Mouse (Mus musculus) erythroblast, embryonic 14.5 days (primary cell): ENCODE measurements at regions not wholly inside any gene's neighbourhood (a gene's known extent, or its start where the extent isn't known, plus 50 kb on each side); places are given as distances from the start of the nearest gene placed in this dataset.

Experiments
- H3K27me3 ChIP-seq: 2 replicates; pipeline ENCODE4 v1.6.1; 2012; ENCODE audit warnings: inconsistent platforms; ENCODE audit not compliant: control insufficient read depth
- H3K36me3 ChIP-seq: 2 replicates; pipeline ENCODE4 v1.6.1; 2012; ENCODE audit warnings: mild to moderate bottlenecking, inconsistent platforms; ENCODE audit not compliant: control insufficient read depth
- H3K4me1 ChIP-seq: 2 replicates; pipeline ENCODE4 v1.6.1; 2012; ENCODE audit warnings: inconsistent platforms; ENCODE audit not compliant: control insufficient read depth
- H3K4me3 ChIP-seq: replicated peaks from 2 replicates; pipeline ENCODE3; 2012; ENCODE audit warnings: moderate library complexity, mild to moderate bottlenecking, inconsistent platforms
- H3K9me3 ChIP-seq: 2 replicates; pipeline ENCODE4 v1.6.1; 2012; ENCODE audit warnings: low read length, inconsistent platforms, mixed read lengths; ENCODE audit not compliant: control insufficient read depth
- GATA1 ChIP-seq: IDR thresholded peaks from 2 replicates; pipeline ENCODE4 v1.6.1; 2012; ENCODE audit warnings: low read length, inconsistent platforms, mixed read lengths
- TAL1 ChIP-seq: IDR thresholded peaks from 3 replicates; pipeline ENCODE4 v1.6.1; 2012; ENCODE audit warnings: low read length, inconsistent platforms, mixed read lengths

DNA sequence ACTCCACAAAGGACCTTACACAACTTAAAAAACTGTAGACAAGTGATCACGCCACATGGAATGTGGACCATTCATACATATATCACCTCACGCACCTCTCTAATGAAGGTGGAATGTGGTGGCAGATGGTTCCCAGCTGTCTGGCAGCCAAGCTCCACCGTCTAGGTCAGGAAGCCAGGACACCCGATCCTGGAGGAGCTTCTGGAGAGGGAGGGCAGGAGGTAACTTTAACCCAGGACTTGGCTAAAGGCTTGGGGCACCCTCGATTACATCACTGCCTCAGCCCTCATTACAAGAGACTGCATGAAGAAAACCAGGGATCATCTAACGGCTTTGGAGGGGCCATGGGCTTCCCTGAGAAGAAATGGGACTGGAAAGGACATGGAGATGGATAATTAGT, 88.8 kb downstream of the Insig2 start:
- no peaks in the 10 kb centered on the region for H3K27me3 ChIP-seq
- H3K36me3 ChIP-seq = no peaks in the 10 kb centered on the region
- no peak overlapping the region for H3K4me3 ChIP-seq
- TF ChIP-seq TAL1 = no peak
- no peak for TF ChIP-seq GATA1
- no peaks in the 10 kb centered on the region for H3K4me1 ChIP-seq
- no peaks in the 10 kb centered on the region for H3K9me3 ChIP-seq

DNA sequence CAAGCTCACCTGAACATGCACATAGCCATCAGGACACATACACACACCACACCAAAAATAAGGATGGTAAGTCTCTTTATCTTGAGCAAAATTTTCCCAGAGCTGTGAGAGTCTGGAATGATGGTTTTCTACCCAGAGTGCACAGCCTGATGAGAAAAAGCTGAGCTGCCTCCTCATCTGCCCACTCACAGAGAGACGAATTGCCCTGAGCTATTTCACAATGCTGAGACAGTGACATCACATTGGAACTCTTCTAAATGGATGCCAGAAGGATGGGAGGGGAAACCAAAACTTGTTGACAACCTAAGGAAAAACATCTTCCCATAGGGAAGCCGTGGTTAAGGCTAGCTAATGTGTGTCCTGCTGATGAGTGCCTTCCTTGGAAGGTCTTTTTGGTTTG, 84.8 kb downstream of the Insig2 start:
- no peaks in the 10 kb centered on the region for H3K9me3 ChIP-seq
- no peak overlapping the region for H3K4me3 ChIP-seq
- H3K27me3 ChIP-seq = no peaks in the 10 kb centered on the region
- no peaks in the 10 kb centered on the region for H3K36me3 ChIP-seq
- H3K4me1 ChIP-seq = no peaks in the 10 kb centered on the region
- TF ChIP-seq GATA1 = no peak
- no peak for TF ChIP-seq TAL1

DNA sequence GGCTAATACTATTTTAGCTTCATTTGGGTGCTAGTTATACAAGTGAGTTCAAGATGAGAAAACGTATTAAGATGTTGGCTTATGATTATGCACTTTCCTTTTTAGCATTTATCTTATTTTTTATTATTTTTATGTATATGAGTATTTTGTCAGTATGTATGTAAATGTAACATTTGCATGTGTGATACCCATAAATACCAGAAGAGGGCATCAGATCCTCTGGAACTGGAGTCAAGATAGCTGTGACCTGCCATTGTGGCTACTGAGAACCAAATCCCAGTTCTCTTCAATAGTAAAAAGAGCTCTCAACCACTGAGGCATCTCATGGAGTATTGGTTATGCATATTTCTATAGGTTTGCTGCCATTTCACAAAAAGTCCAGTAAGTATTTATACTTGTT, 83.3 kb downstream of the Insig2 start:
- no peak overlapping the region for H3K4me3 ChIP-seq
- no peaks in the 10 kb centered on the region for H3K27me3 ChIP-seq
- H3K4me1 ChIP-seq = no peaks in the 10 kb centered on the region
- H3K36me3 ChIP-seq = no peaks in the 10 kb centered on the region
- TF ChIP-seq TAL1 = no peak
- no peaks in the 10 kb centered on the region for H3K9me3 ChIP-seq

DNA sequence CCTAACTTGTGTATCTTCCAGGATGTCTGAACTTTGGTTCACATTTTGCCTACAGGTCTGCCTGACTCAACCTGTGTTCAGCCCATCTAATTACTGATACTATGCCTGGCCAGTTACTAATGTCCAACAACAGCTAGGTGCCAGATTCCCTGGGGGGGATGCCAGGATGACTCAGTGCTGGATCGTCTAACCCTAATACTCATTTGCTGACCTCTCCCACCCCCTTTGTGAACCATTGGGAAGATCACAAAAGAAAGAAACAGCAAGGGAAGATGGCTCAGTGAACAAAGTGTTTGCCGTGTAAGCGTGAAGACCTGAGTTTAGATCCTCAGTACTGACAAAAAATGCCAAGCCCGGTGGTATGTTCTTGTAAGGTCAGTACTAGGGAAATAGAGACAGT, 81.7 kb downstream of the Insig2 start:
- H3K4me1 ChIP-seq = no peaks in the 10 kb centered on the region
- no peaks in the 10 kb centered on the region for H3K9me3 ChIP-seq
- H3K36me3 ChIP-seq = no peaks in the 10 kb centered on the region
- no peak overlapping the region for H3K4me3 ChIP-seq
- H3K27me3 ChIP-seq = no peaks in the 10 kb centered on the region
- TF ChIP-seq GATA1 (no peak), TAL1 (no peak)

DNA sequence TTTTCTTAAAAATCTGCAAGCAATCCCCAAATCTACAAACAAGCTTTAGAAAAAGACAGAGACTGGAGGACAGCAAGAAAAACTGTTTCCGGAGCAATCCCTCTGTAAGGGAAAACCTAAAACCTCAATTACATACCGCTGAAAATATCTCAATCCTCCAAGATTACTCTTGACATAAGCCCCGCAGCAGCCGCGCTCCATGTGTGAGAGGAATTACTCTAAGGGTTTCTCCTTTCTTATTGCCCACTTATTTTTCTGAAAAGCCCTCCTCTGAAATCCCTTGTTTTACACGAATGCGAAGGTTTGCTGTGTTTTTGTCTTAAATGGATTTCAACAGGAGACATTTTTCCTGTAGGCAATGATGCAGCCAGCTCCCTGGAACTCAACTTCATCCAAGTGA, 80.3 kb downstream of the Insig2 start:
- TF ChIP-seq GATA1 = no peak
- no peak for TF ChIP-seq TAL1
- Histone ChIP-seq H3K4me1 (no peaks in the 10 kb centered on the region), H3K36me3 (no peaks in the 10 kb centered on the region), H3K27me3 (no peaks in the 10 kb centered on the region), H3K9me3 (no peaks in the 10 kb centered on the region), H3K4me3 (no peak overlapping the region)

DNA sequence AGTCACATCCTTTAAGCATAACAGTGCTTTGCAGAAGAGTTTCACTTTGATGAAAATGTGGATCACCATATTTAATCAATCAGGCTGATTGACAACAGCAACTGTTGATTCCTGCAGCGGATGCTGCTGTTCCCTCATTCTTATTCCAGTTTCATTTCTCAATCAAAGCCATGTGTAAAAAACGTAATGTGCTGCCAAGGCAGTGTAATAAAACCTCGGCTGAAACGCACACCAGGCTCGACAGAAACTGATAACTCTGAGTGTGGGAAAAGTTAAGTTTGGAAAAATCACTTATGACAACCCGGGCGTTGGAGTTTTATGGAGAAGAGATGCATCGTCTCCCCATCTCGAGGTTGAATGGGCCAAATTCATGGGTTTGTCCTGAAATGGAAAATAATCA, 78.2 kb downstream of the Insig2 start:
- H3K9me3 ChIP-seq = no peaks in the 10 kb centered on the region; the same call in 1 of the 2 replicates
- H3K36me3 ChIP-seq = no peaks in the 10 kb centered on the region
- H3K4me3 ChIP-seq = no peak overlapping the region
- TF ChIP-seq GATA1 (no peak), TAL1 (no peak)
- H3K4me1 ChIP-seq = no peaks in the 10 kb centered on the region
- H3K27me3 ChIP-seq = no peaks in the 10 kb centered on the region
